Mouse (Mus musculus) liver, embryonic 16.5 days (tissue): Measurements from ENCODE around the gene Gm8229. TPM values are rescaled to one million over a fixed set of nuclear protein-coding genes. Genes with fewer than 3 reads are reported as not detected.
"Not testable (repeated sequence)": the region's sequence is repeated elsewhere in the genome, so short reads cannot be mapped to it uniquely, and the experiment has no call there.

Experiments
- ATAC-seq: fragments of 200-750 bp; cut with Nextera tagmentation; 2 replicates; pipeline ENCODE4 v1.8.0; 2017; ENCODE audit warnings: low read depth, mild to moderate bottlenecking, moderate number of reproducible peaks, moderate library complexity
- H3K27ac ChIP-seq: fragments of 300-500 bp; sonication (generic); 2 replicates; pipeline ENCODE4 v1.5.1; 2014; ENCODE audit warnings: mild to moderate bottlenecking, low read length
- H3K27me3 ChIP-seq: fragments of 300-500 bp; sonication (generic); 2 replicates; pipeline ENCODE4 v1.6.1; 2014; ENCODE audit warnings: low read depth, low read length, mixed read lengths; ENCODE audit not compliant: control insufficient read depth, insufficient read depth
- H3K36me3 ChIP-seq: fragments of 300-500 bp; sonication (generic); 2 replicates; pipeline ENCODE4 v1.6.1; 2014; ENCODE audit warnings: mild to moderate bottlenecking; ENCODE audit not compliant: control insufficient read depth, insufficient read depth
- H3K4me1 ChIP-seq: fragments of 300-500 bp; sonication (generic); 2 replicates; pipeline ENCODE4 v1.6.1; 2014; ENCODE audit warnings: low read depth, low read length, mixed read lengths; ENCODE audit not compliant: control insufficient read depth
- H3K4me2 ChIP-seq: fragments of 300-500 bp; sonication (generic); 2 replicates; pipeline ENCODE4 v1.6.1; 2014; ENCODE audit warnings: low read depth, low read length, mixed read lengths
- H3K4me3 ChIP-seq: fragments of 300-500 bp; sonication (generic); 2 replicates; pipeline ENCODE4 v1.5.1; 2014; ENCODE audit warnings: low read depth, mild to moderate bottlenecking, low read length
- H3K9ac ChIP-seq: fragments of 300-500 bp; sonication (generic); 2 replicates; pipeline ENCODE4 v1.6.1; 2014; ENCODE audit warnings: low read depth, low read length
- H3K9me3 ChIP-seq: fragments of 300-500 bp; sonication (generic); replicated peaks from 2 replicates; pipeline ENCODE4 v1.6.1; 2016; ENCODE audit warnings: low read length; ENCODE audit not compliant: control insufficient read depth
- WGBS: fragments of 180-500 bp; shearing (Covaris S2); extraction: QIAGEN DNeasy Blood & Tissue Kit; methylation state at CpG from one replicate; pipeline ENCODE4 v1.1.7; 2014; ENCODE audit not compliant: insufficient replicate concordance; 5-methylcytosine and 5-hydroxymethylcytosine counted together
- polyA plus RNA-seq: library from polyadenylated mRNA; unstranded; fragments of >200 nt; fragmentation: Nextera tagmentation; extraction: Ambion mirVana; gene quantifications from 2 replicates; pipeline ENCODE4 v1.2.1, GENCODE M21; 2015

Gm8229 gene
- polyA plus RNA-seq: not detected in 2 replicates

DNA sequence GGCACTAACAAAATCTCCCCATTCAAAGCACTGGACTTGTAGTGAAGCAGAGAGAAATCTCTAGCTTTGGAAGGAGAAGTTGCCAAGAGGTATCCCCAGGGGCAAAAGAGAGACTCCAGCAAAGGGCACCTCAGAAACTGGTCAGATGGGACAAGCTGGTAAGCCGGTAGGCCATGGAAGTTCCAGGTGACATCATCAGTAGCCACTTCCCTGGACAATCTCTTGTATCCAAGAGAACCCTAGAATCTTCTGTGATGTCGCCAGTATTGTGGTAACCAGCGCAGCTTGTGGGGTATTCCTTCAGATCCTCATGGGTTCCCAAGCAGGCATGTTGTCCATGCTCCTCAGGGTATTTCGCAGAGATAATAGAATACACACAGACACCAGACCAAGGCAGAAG lies at the start of gene Gm8229:
Gm8229 (plus strand) TSS at position 301 of the 400 bp plus-strand sequence.
- WGBS: 60% methylated on average over 4 of the region's 4 CpGs
- not testable (repeated sequence) for H3K27me3 ChIP-seq, H3K9ac ChIP-seq, H3K36me3 ChIP-seq, ATAC-seq, H3K9me3 ChIP-seq, H3K4me1 ChIP-seq, H3K4me3 ChIP-seq, H3K4me2 ChIP-seq, H3K27ac ChIP-seq

DNA sequence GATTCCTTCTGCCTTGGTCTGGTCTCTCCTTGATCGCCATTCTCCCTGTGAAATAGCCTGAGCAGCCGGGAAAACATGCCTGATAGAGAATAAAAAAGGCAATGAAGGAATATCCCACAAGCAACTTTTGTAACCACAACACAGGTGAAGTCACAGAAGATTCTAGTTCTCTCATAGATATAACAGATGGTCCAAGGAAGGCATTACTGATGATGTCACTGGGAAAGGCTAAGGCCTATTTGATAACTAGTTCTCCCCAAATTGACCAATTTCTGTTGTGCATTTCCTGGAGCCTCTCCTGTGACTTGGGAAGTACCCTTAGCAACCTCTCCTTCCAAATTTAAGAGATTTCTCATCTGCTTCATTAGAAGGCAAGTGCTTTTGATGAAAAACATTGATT lies 26.7 kb upstream of the Gm8229 start, which contains the start of gene Gm5930:
Gm5930 (minus strand) TSS at position 101 of the 400 bp plus-strand sequence.
- ATAC-seq, H3K36me3 ChIP-seq, H3K27me3 ChIP-seq, H3K9ac ChIP-seq, H3K4me1 ChIP-seq, H3K9me3 ChIP-seq, H3K4me2 ChIP-seq, H3K4me3 ChIP-seq, H3K27ac ChIP-seq: not testable (repeated sequence)
- no CpG with 5 or more reads among the region's 2 CpGs for WGBS

DNA sequence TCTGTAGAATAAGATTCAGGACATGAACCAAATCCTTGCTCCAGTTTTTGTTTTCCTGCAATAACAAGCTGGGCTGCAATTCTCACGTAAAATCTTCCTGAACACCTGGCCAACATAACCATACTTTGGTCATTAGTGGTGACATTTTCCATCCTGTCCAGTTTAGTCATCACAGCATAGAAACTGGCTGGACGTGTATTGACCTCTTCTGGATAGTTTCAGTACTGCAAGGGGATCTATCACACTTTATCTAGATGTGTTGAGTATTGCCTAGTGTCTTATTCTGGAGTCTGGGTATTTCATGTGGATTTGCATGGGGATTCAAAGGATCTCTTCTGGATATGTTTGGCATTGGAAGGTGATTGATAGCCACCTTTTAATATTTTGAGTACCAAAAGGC lies 3.7 kb upstream of the Gm8229 start:
- not testable (repeated sequence) for H3K27ac ChIP-seq, H3K9me3 ChIP-seq, H3K4me2 ChIP-seq, H3K27me3 ChIP-seq, H3K36me3 ChIP-seq, ATAC-seq, H3K9ac ChIP-seq, H3K4me3 ChIP-seq, H3K4me1 ChIP-seq
- 38% methylated on average over 2 of the region's 2 CpGs for WGBS

DNA sequence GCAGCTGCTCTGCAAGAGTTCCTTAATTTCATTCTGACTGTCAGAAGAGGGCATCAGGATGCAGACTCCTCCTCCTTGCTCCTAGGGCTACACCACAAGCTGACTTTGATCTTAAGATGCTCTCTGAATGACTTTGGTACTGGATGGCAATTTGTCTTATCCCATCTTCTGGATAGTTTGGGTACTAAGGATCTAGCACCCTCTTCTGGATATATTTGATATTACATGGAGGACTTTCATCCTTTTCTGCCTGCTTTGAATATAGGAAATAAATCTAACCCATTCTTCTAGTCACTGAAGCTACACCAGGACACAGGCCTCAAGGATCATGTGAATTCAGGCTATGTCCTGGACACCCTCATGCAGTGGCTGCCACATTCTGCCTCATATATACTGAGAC lies 2.9 kb upstream of the Gm8229 start:
- not testable (repeated sequence) for H3K4me2 ChIP-seq, H3K36me3 ChIP-seq, H3K9me3 ChIP-seq, H3K4me3 ChIP-seq, ATAC-seq, H3K27ac ChIP-seq, H3K4me1 ChIP-seq, H3K27me3 ChIP-seq, H3K9ac ChIP-seq

DNA sequence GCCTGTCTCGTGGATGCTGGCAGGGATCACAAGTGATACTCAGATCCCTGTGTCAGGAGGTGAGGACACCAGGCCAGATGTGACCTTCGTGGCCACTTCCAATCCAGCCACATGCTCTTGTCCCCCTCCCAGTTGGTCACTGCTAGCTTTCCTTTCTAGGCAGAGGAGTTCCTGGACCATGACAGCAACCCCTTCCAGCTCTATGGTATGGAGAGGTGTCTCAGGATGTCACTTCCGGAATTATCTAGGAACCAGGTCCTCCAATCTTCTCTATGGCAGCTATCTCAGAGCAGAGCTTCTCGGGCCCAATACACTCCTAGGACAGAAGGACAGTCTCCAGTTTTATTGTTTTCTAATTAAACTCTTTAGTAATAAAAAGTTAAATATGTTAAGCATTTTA lies 19.1 kb downstream of the Gm8229 start:
- 51% methylated on average over 3 of the region's 4 CpGs for WGBS
- H3K4me3 ChIP-seq, H3K9me3 ChIP-seq, H3K4me2 ChIP-seq, H3K27ac ChIP-seq, ATAC-seq, H3K36me3 ChIP-seq, H3K4me1 ChIP-seq, H3K27me3 ChIP-seq, H3K9ac ChIP-seq: not testable (repeated sequence)

DNA sequence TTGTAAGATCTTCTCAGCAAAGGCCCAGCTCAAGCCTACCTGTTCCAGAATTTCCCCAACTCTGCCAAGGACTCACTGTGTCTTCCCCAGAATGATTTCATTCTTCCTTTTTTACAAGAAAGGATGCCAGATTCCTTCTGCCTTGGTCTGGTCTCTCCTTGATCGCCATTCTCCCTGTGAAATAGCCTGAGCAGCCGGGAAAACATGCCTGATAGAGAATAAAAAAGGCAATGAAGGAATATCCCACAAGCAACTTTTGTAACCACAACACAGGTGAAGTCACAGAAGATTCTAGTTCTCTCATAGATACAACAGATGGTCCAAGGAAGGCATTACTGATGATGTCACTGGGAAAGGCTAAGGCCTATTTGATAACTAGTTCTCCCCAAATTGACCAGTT lies 45.4 kb downstream of the Gm8229 start, which contains the start of gene Gm3371:
Gm3371 (minus strand) TSS at position 101 of the 400 bp plus-strand sequence.
- not testable (repeated sequence) for H3K4me2 ChIP-seq, ATAC-seq, H3K4me1 ChIP-seq, H3K4me3 ChIP-seq, H3K9me3 ChIP-seq, H3K27ac ChIP-seq, H3K36me3 ChIP-seq, H3K9ac ChIP-seq, H3K27me3 ChIP-seq
- no CpG with 5 or more reads among the region's 2 CpGs for WGBS

Other genes starting within 250 kb of the Gm8229 start
- gene Gm3327, start 241.5 kb upstream of the Gm8229 start, polyA plus RNA-seq: not detected in 2 replicates
- not detected in 2 replicates for gene Gm8212, start 167.7 kb upstream of the Gm8229 start, polyA plus RNA-seq
- not detected in 2 replicates for gene 4930503E14Rik, start 152.1 kb upstream of the Gm8229 start, polyA plus RNA-seq
- not detected in 2 replicates for gene Gm8220, start 79.8 kb upstream of the Gm8229 start, polyA plus RNA-seq
- gene Gm5930, start 26.8 kb upstream of the Gm8229 start, polyA plus RNA-seq: not detected in 2 replicates
- not detected in 2 replicates for gene Gm3371, start 45.3 kb downstream of the Gm8229 start, polyA plus RNA-seq
- not detected in 2 replicates for gene Gm8232, start 68.3 kb downstream of the Gm8229 start, polyA plus RNA-seq
- gene BC061237, start 127.1 kb downstream of the Gm8229 start, polyA plus RNA-seq: not detected in 2 replicates
- gene Gm17093, start 152.9 kb downstream of the Gm8229 start, polyA plus RNA-seq: not detected in 2 replicates
- gene Gm8247, start 217.8 kb downstream of the Gm8229 start, polyA plus RNA-seq: not detected in 2 replicates